Mouse (Mus musculus) cortical plate, adult 2 months (tissue): ENCODE measurements around the gene Gm10762.

Source experiments
- CTCF ChIP-seq: fragments of 200-500 bp; IDR thresholded peaks from 2 replicates; pipeline ENCODE4 v1.5.1; 2011; ENCODE audit warnings: mild to moderate bottlenecking, control low read depth, low read length; ENCODE audit not compliant: insufficient read depth; ENCODE audit errors: extremely low read depth
- POLR2A ChIP-seq: fragments of 200-500 bp; IDR thresholded peaks from 2 replicates; pipeline ENCODE4 v1.6.1; 2011; ENCODE audit warnings: mild to moderate bottlenecking, low read length, control low read depth; ENCODE audit not compliant: insufficient read depth; ENCODE audit errors: extremely low read depth

DNA sequence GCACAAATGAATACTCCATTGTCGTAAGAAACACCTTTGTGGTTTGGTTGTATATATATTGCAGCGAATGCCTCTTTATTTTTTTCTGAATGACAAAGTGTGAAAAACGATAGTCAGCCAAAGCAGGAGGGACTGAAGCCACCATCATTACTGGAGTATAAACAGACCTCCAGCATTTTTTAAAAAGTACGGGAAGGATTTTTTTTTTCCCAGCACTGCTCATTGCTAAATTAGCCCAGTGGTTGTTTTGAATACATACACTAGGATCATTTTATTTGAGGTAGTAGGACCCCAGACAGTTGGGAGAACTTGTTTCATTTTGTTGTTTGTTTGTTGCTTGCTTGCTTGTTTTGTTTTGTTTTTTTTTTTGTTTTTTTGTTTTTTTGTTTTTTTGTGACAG lies 8.0 kb upstream of the Gm10762 start:
- no peak for TF ChIP-seq CTCF
- no peak for TF ChIP-seq POLR2A
